Mouse (Mus musculus): ENCODE results near the gene Gm11568. TPM values are rescaled to one million over a fixed set of nuclear protein-coding genes. Genes with fewer than 3 reads are reported as not detected.
"Not testable (repeated sequence)": the region's sequence is repeated elsewhere in the genome, so short reads cannot be mapped to it uniquely, and the experiment has no call there.

The Gm11568 gene
- polyA plus RNA-seq, 1 experiment from 2014 or later, result not detected

GRCm38 (mm10) chr11:99864176-99864575 lies 6.5 kb downstream of the Gm11568 start, which contains the start of gene Gm11559:
TSS of gene Gm11559 (plus strand) at chr11:99864476.
- DNase-seq (ENCODE audit: low spot score); H3K27me3 ChIP-seq (replicated peaks; ENCODE audit: control insufficient read depth, insufficient read depth, low read length); H3K27ac ChIP-seq (replicated peaks; ENCODE audit: low read depth, low read length); H3K4me2 ChIP-seq (ENCODE audit: low read depth, low read length); H3K9me3 ChIP-seq (ENCODE audit: control insufficient read depth, low read length); H3K36me3 ChIP-seq (ENCODE audit: control insufficient read depth, insufficient read depth, low read length); H3K9ac ChIP-seq (ENCODE audit: low read depth, low read length); ATAC-seq (ENCODE audit: low read depth); H3K4me3 ChIP-seq (ENCODE audit: low read depth, low read length); H3K4me1 ChIP-seq (ENCODE audit: control insufficient read depth, insufficient read depth, low read length): not testable (repeated sequence)
- WGBS, result 68% methylated on average over 1 of the region's 1 CpGs

GRCm38 (mm10) chr11:99873089-99873488 lies 15.4 kb downstream of the Gm11568 start, which contains the start of gene Krtap9-1:
TSS of gene Krtap9-1 (plus strand) at chr11:99873389.
- not testable (repeated sequence) for ATAC-seq (ENCODE audit: low read depth); H3K9ac ChIP-seq (ENCODE audit: low read depth, low read length); H3K9me3 ChIP-seq (ENCODE audit: control insufficient read depth, low read length); DNase-seq (ENCODE audit: low spot score); H3K4me2 ChIP-seq (ENCODE audit: low read depth, low read length); H3K4me3 ChIP-seq (ENCODE audit: low read depth, low read length); H3K27me3 ChIP-seq (replicated peaks; ENCODE audit: control insufficient read depth, insufficient read depth, low read length); H3K27ac ChIP-seq (replicated peaks; ENCODE audit: low read depth, low read length); H3K36me3 ChIP-seq (ENCODE audit: control insufficient read depth, insufficient read depth, low read length); H3K4me1 ChIP-seq (ENCODE audit: control insufficient read depth, insufficient read depth, low read length)
- WGBS, result 50% methylated on average over 1 of the region's 1 CpGs

- not testable (repeated sequence) for H3K27ac ChIP-seq (replicated peaks; ENCODE audit: low read depth, low read length); H3K9ac ChIP-seq (ENCODE audit: low read depth, low read length); H3K36me3 ChIP-seq (ENCODE audit: control insufficient read depth, insufficient read depth, low read length); H3K4me3 ChIP-seq (ENCODE audit: low read depth, low read length); ATAC-seq (ENCODE audit: low read depth); H3K4me1 ChIP-seq (ENCODE audit: control insufficient read depth, insufficient read depth, low read length); H3K27me3 ChIP-seq (replicated peaks; ENCODE audit: control insufficient read depth, insufficient read depth, low read length); H3K4me2 ChIP-seq (ENCODE audit: low read depth, low read length); H3K9me3 ChIP-seq (ENCODE audit: control insufficient read depth, low read length); DNase-seq (ENCODE audit: low spot score)
- 54% methylated on average over 1 of the region's 1 CpGs for WGBS
Observed at GRCm38 (mm10) chr11:99878887-99879286, 21.2 kb downstream of the Gm11568 start, which contains the start of gene Gm11567. TSS of gene Gm11567 (plus strand) at chr11:99879187.

DNA sequence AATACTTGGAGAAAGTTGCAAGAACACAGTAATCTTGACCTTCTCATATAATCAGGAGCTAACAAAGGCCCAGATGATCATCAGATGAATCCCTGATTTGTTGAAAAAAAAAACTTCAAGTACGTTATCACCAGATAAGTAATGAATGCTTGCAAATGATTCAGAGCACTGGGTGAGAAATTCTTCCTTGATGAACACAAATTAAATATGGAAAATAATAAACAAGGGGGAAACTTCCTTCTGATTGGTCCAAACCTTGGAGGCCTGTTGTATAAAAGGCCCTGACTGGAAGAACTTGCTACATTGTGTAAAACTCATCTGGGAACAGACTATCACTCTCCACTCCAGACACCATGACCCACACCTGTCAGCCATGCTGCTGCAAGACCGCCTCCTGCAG lies 49.9 kb downstream of the Gm11568 start, which contains the start of gene Krtap31-1:
Gene Krtap31-1 (plus strand): TSS at position 301 of the 400 bp plus-strand sequence.
- Histone ChIP-seq H3K4me1 (ENCODE audit: control insufficient read depth, insufficient read depth, low read length) (no peaks in the 10 kb centered on the region), H3K4me2 (ENCODE audit: low read depth, low read length) (no peak within 1 kb of the TSS), H3K27me3 (replicated peaks; ENCODE audit: control insufficient read depth, insufficient read depth, low read length) (no peaks in the 10 kb centered on the region), H3K27ac (replicated peaks; ENCODE audit: low read depth, low read length) (no peak within 1 kb of the TSS), H3K36me3 (ENCODE audit: control insufficient read depth, insufficient read depth, low read length) (no peaks in the 10 kb centered on the region), H3K9me3 (ENCODE audit: control insufficient read depth, low read length) (no peaks in the 10 kb centered on the region), H3K4me3 (ENCODE audit: low read depth, low read length) (no peak within 1 kb of the TSS), H3K9ac (ENCODE audit: low read depth, low read length) (no peak within 1 kb of the TSS)
- DNase-seq (ENCODE audit: low spot score), result no peak
- ATAC-seq (ENCODE audit: low read depth), result no peak
- WGBS, result 73% methylated on average over 1 of the region's 2 CpGs

Other genes with a start within 250 kb of the Gm11568 start
- gene Gm11937, start 247.7 kb upstream of the Gm11568 start, polyA plus RNA-seq (2014; fragmentation: Nextera tagmentation; extraction: Ambion mirVana), result not detected in 2 replicates
- 0.54 TPM in 1 of 2 replicates, not detected in the other for gene Krtap2-4, start 243.1 kb upstream of the Gm11568 start, polyA plus RNA-seq (2014; fragmentation: Nextera tagmentation; extraction: Ambion mirVana)
- gene Gm11562, start 237.5 kb upstream of the Gm11568 start, polyA plus RNA-seq (2014; fragmentation: Nextera tagmentation; extraction: Ambion mirVana), result not detected in 2 replicates
- not detected in 2 replicates for gene Krtap4-1, start 229.7 kb upstream of the Gm11568 start, polyA plus RNA-seq (2014; fragmentation: Nextera tagmentation; extraction: Ambion mirVana)
- not detected in 2 replicates for gene Krtap4-2, start 222.8 kb upstream of the Gm11568 start, polyA plus RNA-seq (2014; fragmentation: Nextera tagmentation; extraction: Ambion mirVana)
- gene Krtap4-7, start 213.8 kb upstream of the Gm11568 start, polyA plus RNA-seq (2014; fragmentation: Nextera tagmentation; extraction: Ambion mirVana), result 0.29 TPM in 1 of 2 replicates, not detected in the other
- not detected in 2 replicates for gene Gm11555, start 207.7 kb upstream of the Gm11568 start, polyA plus RNA-seq (2014; fragmentation: Nextera tagmentation; extraction: Ambion mirVana)
- 0.17 TPM in 1 of 2 replicates, not detected in the other for gene Gm11563, start 199.0 kb upstream of the Gm11568 start, polyA plus RNA-seq (2014; fragmentation: Nextera tagmentation; extraction: Ambion mirVana)
- gene Krtap4-6, start 192.0 kb upstream of the Gm11568 start, polyA plus RNA-seq (2014; fragmentation: Nextera tagmentation; extraction: Ambion mirVana), result not detected in 2 replicates
- gene Gm14190, start 167.2 kb upstream of the Gm11568 start, polyA plus RNA-seq (2014; fragmentation: Nextera tagmentation; extraction: Ambion mirVana), result not detected in 2 replicates
- not detected in 2 replicates for gene Gm14180, start 123.6 kb upstream of the Gm11568 start, polyA plus RNA-seq (2014; fragmentation: Nextera tagmentation; extraction: Ambion mirVana)
- not detected in 2 replicates for gene Gm11595, start 85.0 kb upstream of the Gm11568 start, polyA plus RNA-seq (2014; fragmentation: Nextera tagmentation; extraction: Ambion mirVana)
- gene Krtap4-8, start 77.2 kb upstream of the Gm11568 start, polyA plus RNA-seq (2014; fragmentation: Nextera tagmentation; extraction: Ambion mirVana), result not detected in 2 replicates
- not detected in 2 replicates for gene Krtap4-9, start 72.7 kb upstream of the Gm11568 start, polyA plus RNA-seq (2014; fragmentation: Nextera tagmentation; extraction: Ambion mirVana)
- gene Gm11596, start 64.5 kb upstream of the Gm11568 start, polyA plus RNA-seq (2014; fragmentation: Nextera tagmentation; extraction: Ambion mirVana), result not detected in 2 replicates
- gene Gm11569, start 59.0 kb upstream of the Gm11568 start, polyA plus RNA-seq (2014; fragmentation: Nextera tagmentation; extraction: Ambion mirVana), result not detected in 2 replicates
- gene Gm11554, start 53.5 kb upstream of the Gm11568 start, polyA plus RNA-seq (2014; fragmentation: Nextera tagmentation; extraction: Ambion mirVana), result not detected in 2 replicates
- not detected in 2 replicates for gene Krtap4-13, start 48.0 kb upstream of the Gm11568 start, polyA plus RNA-seq (2014; fragmentation: Nextera tagmentation; extraction: Ambion mirVana)
- gene Gm11564, start 42.3 kb upstream of the Gm11568 start, polyA plus RNA-seq (2014; fragmentation: Nextera tagmentation; extraction: Ambion mirVana), result not detected in 2 replicates
- not detected in 2 replicates for gene 2300003K06Rik, start 19.9 kb upstream of the Gm11568 start, polyA plus RNA-seq (2014; fragmentation: Nextera tagmentation; extraction: Ambion mirVana)
- not detected in 2 replicates for gene Krtap4-16, start 6.3 kb upstream of the Gm11568 start, polyA plus RNA-seq (2014; fragmentation: Nextera tagmentation; extraction: Ambion mirVana)
- gene Gm11559, start 6.6 kb downstream of the Gm11568 start, polyA plus RNA-seq (2014; fragmentation: Nextera tagmentation; extraction: Ambion mirVana), result not detected in 2 replicates
- gene Krtap9-1, start 15.5 kb downstream of the Gm11568 start, polyA plus RNA-seq (2014; fragmentation: Nextera tagmentation; extraction: Ambion mirVana), result not detected in 2 replicates
- gene Gm11567, start 21.3 kb downstream of the Gm11568 start, polyA plus RNA-seq (2014; fragmentation: Nextera tagmentation; extraction: Ambion mirVana), result not detected in 2 replicates
- gene Krtap31-1, start 50.0 kb downstream of the Gm11568 start, polyA plus RNA-seq (2014; fragmentation: Nextera tagmentation; extraction: Ambion mirVana), result not detected in 2 replicates
- gene Gm11565, start 56.8 kb downstream of the Gm11568 start, polyA plus RNA-seq (2014; fragmentation: Nextera tagmentation; extraction: Ambion mirVana), result not detected in 2 replicates
- gene Krtap31-2, start 78.4 kb downstream of the Gm11568 start, polyA plus RNA-seq (2014; fragmentation: Nextera tagmentation; extraction: Ambion mirVana), result not detected in 2 replicates
- gene Krtap9-5, start 90.6 kb downstream of the Gm11568 start, polyA plus RNA-seq (2014; fragmentation: Nextera tagmentation; extraction: Ambion mirVana), result not detected in 2 replicates
- gene Krtap29-1, start 121.1 kb downstream of the Gm11568 start, polyA plus RNA-seq (2014; fragmentation: Nextera tagmentation; extraction: Ambion mirVana), result not detected in 2 replicates
- 0.26 TPM in 1 of 2 replicates, not detected in the other for gene Krtap16-1, start 128.7 kb downstream of the Gm11568 start, polyA plus RNA-seq (2014; fragmentation: Nextera tagmentation; extraction: Ambion mirVana)
- 0.38 and 0.63 TPM in 2 replicates for gene Krtap17-1, start 136.1 kb downstream of the Gm11568 start, polyA plus RNA-seq (2014; fragmentation: Nextera tagmentation; extraction: Ambion mirVana)
- gene Krt33a, start 158.3 kb downstream of the Gm11568 start, polyA plus RNA-seq (2014; fragmentation: Nextera tagmentation; extraction: Ambion mirVana), result 0.20 and 0.54 TPM in 2 replicates
- gene Krt33b, start 172.0 kb downstream of the Gm11568 start, polyA plus RNA-seq (2014; fragmentation: Nextera tagmentation; extraction: Ambion mirVana), result 0.96 and 1.3 TPM in 2 replicates
- 0.40 TPM in 1 of 2 replicates, not detected in the other for gene Krt34, start 183.6 kb downstream of the Gm11568 start, polyA plus RNA-seq (2014; fragmentation: Nextera tagmentation; extraction: Ambion mirVana)
- gene Krt31, start 192.6 kb downstream of the Gm11568 start, polyA plus RNA-seq (2014; fragmentation: Nextera tagmentation; extraction: Ambion mirVana), result 0.30 and 1.3 TPM in 2 replicates
- 0.79 and 1.4 TPM in 2 replicates for gene Krt32, start 230.3 kb downstream of the Gm11568 start, polyA plus RNA-seq (2014; fragmentation: Nextera tagmentation; extraction: Ambion mirVana)
- gene Krt35, start 238.3 kb downstream of the Gm11568 start, polyA plus RNA-seq (2014; fragmentation: Nextera tagmentation; extraction: Ambion mirVana), result 1.5 and 2.9 TPM in 2 replicates
- gene Krt36, start 247.7 kb downstream of the Gm11568 start, polyA plus RNA-seq (2014; fragmentation: Nextera tagmentation; extraction: Ambion mirVana), result 0.28 and 0.29 TPM in 2 replicates